Mouse (Mus musculus) right cerebral cortex, postnatal 4 days (tissue): ENCODE measurements around the gene Alk.

Experiments used
- DNase-seq: peaks from one replicate; pipeline ENCODE4 v3.0.0-alpha.2; 2022

Alk gene

DNA sequence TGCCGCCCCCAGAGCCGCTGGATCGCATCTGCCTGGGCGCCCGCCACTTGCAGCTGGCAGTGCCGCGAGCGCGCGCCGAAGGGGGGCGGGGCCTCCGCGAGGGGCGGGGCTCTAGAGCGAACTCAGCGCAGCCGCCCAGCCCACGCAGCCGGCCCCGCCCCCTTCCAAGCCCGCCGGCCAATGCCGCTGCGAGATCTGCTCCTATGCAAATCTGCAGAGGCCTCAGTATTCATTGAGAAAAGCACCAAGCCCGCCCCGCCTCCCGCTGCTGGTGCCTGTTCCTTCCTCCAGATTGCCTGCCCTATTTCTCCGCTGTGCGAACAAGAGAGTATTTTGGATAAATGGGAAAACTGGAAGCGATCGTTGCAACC is at the start of gene Alk:
TSS of gene Alk (minus strand) at position 18 of the 371 bp plus-strand sequence.
- peak; percentile 92 for DNase-seq

DNA sequence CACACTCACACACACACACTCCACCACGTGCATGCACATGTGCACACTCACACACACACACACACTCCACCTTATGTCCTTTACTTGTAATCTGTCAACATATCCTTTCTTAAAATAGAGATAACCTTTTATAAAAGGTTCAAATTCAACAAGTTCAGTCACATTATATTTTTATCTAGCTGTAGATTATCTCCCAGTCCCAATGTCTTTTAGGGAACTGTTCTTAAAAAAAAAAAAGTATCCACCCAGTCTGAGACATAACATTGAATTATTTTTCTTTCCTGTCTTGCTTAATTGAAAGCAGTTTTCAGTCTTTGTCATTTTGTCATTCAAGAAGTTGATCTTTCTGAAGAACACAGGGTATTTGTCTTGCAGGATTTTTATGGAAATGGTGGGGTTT is 48.4 kb upstream of the Alk start:
- DNase-seq = no peak

DNA sequence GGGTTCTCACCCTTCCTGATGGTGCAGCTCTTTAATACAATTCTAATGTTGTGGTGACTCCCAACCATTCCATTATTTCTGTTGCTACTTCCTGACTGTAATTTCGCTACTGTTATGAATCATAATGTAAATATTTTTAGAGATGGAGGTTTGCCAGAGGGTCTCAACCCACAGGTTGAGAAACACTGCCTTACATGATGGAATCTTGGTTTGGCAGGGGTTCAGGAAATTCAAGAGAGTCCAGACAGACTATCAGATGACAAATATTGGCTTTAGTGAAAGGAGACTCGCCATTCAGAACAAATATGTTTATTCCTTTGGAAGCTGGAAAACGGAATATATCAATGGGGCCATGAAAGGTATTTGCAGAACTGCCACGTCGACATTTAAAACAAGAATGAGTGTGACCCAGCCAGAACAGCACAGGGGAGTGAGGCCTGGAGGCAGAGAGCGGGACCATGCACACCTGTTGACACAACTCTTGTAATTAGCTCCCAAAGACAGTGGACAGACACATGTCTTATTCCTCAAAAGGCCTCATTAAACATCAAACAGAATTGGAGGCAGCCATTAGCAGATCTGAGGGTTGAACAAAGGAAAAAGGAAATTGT is 44.3 kb upstream of the Alk start:
- no peak for DNase-seq

DNA sequence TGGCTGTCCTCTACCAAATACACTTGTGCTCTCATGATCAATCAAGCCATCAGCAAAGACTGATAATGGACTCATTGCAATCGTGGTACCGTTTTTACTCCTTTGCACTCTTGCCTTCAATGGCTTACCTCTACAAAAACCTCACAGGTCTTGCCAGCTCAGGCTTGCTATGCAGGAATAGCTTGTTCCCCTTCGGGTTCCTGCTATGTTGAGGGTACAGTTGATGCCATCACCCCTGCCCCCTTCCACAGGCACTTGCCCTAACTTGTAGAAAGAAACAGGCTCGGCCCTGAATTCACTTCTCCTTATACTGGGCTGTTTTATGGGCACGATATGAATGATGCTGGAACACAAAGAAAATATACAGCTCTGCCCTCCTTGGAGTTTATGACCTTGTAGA is 41.7 kb upstream of the Alk start:
- DNase-seq = no peak

DNA sequence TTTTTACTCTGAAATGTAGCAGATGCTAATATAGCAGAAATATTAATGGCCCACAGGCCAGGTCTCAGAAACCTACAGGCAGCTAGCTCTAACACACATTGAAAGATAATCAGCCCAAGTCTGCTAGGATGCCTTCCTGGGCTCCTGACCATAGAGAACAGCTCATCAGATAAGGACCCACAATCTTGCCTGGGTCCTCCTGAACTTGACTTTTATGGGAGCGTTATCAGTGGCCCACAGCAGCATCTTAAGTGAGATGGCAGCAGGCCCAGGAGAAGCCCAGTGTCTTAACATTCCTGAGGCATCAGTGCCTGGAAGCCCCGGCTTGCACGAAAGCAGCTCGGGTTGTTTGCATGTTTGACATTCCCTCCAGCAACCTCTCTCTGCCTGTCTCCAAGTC is 35.7 kb upstream of the Alk start:
- no peak for DNase-seq

DNA sequence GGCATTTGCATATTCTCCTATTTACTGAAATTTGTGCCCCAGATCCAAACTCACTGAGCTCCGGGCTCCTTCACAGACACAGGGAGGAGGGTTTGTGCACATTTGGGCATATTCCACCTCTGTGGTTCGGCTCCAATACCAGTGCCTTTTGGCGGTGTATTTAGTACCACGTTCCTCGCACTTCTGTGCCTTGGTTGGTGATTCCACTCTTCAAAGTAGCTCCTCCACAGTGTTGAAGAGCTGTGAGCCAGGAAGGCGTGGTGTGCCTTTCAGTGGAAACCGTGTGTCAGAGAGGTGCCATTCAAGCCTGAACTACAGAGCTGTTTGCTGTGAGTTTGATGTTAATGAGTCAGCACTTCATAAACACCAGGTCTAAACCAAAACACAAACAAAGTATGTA is 35.0 kb upstream of the Alk start:
- DNase-seq = no peak

DNA sequence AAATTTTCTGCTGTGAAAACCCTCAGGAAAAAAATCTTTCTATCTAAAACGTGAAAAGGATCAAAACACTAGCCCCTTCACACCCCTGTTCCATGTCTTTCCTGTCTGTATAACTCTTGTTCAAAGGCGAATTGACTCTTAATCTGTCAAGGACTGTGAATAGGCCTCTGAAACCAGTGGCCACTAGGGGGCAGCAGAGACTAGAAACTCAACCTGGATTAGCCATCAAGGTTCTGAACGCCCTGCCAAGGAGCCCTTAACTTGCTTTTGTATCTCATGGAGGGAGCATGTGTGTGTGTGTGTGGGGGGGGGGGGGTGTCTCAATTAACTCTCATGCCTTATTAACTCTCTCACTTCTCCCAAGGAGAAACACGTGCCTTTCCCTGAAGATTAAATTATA is 1.8 kb upstream of the Alk start:
- DNase-seq = peak; percentile 98

DNA sequence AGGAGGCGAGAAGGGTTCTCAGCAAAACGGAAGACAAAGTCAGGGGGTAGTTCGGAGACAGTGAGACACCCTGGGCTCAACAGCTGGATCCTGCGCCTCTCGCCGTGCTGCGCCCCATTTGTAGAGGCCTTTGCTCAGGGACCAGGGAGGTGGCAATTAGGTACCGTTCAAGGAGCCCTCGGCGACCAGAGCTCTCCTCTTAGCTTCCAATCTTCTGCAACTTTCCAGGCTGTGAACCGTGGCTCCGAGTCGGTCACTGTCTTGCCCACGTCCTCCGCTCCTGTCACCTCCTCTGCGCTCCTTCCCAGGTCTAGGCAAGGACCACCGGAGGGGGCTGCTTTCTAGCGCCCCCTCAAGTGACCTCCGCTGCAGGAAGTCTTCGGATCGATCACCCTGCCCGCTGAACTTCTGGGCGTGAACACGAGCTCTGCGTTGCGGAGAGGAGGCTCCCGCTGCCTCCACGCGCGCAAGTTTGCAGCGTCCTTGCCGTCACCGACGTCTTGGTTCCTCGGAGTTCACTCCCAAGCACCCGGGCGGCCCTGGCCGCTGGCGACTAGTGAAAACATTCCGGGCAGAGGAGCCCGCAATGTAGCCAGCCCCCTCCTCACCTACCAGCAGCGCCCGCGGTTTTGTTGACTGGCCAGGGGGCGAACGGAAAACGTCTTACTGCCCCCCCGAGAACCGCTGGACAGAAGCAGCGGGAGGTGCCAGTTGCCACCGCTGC is 379 bp downstream of the Alk start:
- no peak for DNase-seq

DNA sequence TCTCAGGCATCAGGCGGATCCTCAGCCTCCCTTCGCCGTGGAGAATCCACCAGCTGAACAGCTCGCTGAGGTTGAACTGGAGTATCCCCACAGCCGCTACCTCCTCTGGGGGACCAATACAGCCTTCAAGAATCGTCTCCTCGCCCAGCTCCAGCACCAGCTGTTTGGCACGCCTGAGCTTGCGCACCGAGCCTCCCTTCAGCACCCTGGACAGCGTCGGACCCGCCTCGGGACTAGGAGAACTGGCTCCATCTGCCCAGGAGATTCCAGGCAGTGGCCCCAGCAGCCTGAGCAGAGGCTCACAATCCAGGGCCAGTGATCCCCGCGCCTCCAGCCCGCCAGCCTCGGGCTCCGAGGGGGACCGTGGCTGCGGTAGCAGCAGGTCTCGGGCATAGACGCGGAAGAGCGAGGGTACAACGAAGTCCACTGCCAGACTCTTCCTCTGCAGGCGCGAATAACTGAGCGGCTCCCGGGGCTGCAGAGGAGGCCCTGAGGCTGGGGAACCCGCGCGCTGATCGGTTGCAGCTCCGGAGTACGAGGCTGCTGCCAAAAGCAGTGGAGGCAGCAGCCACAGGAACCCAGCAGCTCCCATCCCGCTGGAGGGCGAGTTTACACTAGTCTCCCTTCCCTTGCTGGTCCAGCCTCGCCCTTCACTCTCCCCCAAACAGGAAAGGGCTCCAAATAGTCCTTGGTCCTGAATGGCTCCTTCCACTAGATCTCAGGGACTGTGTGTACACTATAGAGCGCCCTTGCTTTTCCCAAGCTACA is 1.1 kb downstream of the Alk start:
- DNase-seq = peak; percentile 70

DNA sequence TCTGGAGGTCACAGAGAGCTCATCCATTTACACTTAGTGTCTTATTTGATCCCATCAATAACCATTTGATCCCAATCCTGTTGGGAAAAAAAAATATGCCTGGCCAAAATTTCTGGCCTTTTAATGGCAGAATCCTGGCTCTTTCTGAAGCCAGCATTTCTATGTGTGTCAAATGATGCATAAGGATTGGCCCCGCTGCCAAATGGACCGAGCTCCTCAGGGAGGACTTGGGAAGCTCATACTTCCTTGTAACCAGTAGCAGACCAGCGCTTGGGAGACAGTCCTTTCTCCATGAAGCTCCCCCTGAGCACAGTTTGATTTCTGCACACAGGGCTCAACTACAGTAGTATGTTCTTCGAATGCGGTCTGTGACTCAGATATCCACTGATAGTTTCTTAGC is 3.6 kb downstream of the Alk start:
- DNase-seq = no peak

DNA sequence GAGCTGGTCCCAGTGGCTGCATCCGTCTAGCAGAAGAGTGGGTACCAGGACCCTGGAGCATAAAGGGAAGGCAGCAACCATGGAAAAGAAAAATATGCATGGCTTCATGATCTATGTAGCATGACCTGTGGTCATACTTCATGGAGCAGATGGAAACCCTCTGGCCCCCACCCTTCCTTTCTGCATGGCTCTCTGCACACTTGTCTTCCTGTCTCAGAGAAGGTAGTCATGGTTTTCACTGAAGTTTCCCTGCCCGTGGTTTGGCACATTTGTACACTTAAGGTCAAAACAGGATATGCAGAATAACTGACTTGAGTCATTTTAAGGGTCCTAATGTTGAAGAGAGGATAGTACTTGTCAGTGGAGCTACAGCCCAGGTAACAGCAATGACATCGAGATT is 16.8 kb downstream of the Alk start:
- DNase-seq = no peak

DNA sequence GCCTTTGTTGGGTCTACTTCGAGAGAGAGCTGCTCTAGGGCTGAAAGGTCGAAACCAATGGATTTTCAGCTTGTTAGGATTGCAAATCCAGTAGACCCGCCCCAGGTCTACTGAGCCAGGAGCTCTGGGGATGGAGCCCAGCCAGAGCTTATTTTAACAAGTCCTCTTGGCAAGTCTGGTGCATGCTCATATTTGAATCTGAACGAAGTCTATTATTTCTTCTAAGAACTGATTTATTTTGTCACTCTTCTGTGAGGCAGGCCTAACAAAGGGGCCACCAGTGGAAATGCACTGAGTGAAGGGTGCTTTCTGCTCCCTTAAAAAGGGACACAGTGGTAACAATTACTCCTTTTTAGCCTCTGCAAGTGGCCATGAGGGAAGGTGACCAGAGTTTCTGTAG is 24.3 kb downstream of the Alk start:
- DNase-seq = peak; percentile 31

DNA sequence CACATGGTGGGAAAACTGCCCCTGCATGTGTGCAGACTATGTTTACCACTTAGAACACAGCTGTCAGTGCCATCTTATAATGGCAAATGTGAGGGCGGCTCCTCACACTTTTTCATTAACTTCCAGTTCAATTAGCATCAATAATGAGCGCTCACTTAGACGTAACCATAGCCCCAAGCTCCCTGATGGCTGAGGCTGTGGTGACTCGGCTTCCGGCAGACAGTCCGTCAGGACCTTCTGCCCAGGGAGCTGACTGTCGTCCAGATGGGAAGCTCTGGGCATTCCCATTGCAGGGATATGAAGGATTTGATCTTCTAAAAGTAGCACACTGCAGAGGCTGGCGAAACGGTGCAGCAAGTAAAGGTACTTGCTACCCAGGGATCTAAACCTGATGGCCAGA is 25.1 kb downstream of the Alk start:
- DNase-seq = no peak

DNA sequence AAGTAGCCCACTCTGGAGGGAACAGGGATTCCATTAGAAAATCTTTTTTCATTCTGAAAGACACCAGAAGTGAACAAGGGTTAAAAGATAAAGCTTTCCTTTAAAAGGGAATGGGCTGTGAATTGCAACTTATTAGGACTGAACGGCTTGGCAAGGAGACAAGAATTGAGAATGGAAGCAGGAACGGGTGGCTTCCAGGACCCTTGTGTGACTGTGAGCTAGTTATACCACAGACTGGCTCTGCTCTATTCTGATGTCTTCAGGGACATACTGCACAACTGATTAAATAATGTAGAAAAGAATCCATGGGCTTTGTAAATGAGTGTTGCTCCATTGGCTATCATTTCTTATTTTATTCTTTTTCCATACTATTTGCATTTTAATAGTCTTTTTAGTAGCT is 33.0 kb downstream of the Alk start:
- no peak for DNase-seq

DNA sequence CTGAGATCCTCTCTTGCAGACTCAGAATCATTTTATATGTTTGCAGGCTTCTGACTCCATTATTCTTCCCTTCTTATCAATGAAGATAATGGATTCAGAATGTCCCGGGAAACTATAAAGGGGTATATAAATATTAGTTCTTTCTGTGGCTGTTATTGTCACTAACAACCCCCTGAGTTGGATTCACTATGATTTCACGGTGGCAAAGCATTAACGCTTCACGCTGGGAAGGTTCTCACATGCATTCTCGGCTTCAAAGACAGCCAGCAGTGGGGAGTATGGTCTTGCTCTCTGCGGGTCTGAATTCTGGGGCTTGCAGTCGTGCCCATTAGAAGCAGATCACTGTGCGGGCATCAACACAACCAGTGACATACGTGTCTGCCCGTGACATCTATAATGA is 34.9 kb downstream of the Alk start:
- DNase-seq = no peak

DNA sequence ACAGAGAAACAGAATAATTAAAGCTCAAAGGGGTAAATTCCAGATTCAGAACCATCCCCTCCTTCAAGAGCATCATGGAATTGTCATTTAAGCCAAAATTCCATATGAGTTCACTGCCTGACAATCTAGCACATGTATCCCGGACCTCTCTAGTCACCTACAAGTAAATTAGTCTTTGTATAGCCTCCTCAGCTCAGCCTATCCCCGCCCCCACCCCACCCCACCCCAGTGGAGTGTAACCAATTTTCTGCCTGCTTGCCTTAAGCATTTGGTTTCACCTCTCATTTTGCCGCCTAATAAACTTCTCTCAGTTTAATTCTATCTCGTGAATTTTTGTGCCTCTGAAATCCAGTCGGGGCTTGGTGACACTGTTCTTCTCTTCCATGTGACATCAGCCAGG is 41.0 kb downstream of the Alk start:
- no peak for DNase-seq

DNA sequence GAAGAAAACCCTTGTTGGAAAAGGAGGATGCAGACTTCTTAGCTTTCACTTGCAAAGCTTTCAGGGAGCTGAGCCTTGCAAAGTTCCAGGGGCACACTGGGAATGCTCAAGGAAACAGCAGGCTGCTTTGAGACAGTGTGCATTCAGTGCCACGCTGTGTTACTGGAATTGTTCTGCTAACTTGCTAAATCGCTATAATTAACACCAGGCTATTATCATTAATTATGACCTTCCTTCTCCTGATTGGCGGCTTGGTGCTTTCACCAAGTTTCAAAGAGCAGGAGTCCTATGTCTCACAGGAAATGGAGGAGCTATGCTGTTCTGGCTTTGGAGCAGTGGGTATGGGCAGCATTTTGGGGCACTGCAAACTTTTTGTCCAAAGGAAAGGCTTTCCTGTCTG is 43.0 kb downstream of the Alk start:
- no peak for DNase-seq

DNA sequence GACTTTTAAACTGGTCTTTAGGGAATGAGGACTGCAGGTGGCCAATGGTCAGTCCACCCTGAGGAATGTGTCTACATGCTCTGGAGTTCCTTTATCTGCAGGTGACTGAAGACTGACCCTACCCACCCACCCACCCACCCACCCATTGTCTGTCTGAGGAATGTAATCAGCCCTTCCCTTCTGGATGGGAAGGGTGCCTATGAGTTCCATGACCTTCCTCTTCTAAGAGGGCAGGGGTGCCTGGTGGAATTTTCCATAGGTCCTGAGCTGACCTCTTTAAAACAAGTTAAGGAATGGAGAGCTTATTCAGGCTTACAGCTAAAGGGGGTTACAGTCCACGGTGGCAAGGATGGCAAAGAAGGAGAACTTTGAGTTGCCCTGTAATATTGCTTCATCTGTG is 43.7 kb downstream of the Alk start:
- DNase-seq = no peak

DNA sequence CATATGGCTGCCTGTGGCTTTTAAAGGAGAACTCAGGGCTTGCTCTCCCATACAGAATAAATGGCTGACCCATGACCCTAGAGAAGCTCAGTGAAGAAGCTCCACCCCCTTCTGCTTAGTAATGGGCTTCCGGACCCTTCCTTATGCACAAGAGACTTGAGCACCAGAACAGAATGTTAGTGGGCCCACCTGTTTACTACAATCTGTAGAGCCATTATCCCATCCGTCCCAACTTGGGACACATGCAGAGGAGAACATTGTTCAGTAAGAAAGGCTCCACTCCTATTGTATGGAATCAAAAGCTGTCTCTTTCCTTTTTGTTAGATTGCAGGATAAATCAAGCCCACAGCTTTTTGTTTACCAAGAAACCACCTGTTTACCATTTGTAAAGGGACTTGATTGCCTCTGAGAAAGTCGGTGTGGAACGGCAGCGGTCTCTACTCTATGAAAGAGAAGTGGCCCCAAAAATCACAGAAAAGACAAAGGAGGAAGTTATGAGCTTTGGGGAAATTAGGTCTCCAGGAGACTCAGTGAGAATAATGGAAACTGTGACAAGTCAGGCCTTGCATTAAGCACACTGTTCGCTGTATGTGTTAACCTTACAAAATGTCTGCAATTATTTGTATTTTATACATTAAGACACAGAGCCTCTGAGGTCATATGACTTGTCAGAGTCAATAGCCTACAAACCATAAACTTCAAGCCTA is 47.2 kb downstream of the Alk start:
- no peak for DNase-seq

DNA sequence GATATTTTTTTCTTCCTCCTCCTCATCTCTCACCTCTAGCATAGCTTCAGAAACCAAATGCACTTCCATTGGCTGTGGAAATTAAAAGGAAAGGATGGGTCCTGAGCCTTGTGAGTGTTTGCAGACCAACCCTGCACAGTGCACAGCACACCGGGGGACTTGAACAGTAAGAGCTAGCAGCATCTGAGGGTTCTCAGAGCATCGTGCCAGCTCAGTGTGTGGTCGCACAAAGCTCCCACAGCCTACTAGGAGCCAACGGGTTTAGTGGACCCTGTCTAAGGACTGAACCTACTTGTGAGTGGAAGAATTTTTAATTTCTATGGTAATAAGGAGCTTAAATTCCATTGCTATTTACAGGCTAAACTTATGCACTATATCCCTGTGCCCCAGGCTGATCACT is 58.2 kb downstream of the Alk start:
- no peak for DNase-seq

DNA sequence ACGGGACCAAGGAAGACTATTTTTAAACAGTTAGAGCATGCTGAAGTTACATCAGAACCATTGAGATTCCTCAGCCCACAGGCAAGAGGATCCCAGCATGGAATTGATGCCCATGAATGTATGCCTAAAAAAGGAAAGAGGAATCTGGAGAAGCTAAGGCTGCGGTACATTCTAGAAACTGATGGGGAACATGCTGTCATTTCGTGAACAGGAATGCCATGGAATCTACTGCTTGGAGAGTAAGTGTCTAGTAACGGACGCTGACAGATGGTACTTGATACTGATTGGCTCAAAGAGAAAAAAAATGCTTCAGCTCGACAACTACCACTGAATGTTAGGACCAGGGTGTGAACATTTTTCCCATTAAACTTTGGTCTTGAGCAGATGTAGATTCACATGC is 69.1 kb downstream of the Alk start:
- DNase-seq = no peak

DNA sequence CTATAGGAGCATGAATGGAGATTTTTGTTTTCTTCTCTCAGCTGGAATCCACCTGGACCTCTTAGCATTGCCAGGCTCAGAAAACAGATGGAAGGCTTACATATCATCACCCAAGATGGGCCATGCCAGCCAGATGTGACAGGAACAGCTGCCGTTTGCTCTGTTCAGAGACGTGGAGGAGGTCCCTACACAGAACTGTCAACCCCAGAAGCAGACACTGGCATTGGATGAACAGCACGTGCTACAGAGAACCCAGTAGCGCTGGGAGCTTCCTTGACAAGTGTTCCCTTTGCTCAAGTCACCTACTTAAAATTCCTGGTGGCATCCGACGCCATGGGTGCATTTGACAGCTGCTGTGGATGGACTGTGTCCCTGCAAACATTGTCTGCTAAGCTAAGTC is 72.2 kb downstream of the Alk start:
- no peak for DNase-seq

DNA sequence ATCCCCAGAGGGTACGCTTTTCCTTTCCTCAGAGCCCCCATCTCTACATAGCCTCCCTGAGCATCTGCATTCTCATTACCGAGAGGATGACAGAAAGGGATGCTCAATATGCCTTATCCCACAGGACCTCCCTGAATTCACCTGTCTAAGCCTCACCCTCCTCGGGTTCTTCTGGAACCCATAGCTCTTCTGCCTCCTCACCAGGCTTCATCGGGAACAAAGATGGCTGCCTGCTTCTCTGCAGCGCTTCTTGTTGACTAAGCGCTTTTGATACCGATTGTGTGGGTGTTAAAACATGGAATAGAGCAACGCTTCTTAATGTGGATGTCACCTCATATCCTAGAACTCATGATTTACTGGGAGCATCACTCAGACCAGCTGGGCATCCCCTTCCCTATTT is 75.9 kb downstream of the Alk start:
- DNase-seq = no peak

DNA sequence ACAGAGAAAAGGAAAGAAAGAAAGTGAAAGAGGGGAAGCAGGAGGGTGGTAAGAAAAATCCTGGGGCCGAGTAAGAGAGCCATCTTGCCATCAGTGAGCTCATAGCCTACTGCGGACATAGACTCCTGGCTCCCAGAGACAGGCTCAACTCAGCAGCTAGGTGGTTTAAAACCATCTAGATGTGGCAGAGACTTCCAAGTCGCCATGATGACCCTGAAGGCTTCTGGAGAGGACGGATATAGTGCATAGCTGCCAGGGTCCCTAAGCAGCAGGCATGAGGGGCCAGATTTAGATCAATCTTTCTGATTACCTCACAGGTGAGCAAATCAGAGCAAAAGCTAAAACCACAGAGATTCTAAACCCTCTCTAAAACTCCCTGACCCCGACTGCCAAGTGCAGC is 76.9 kb downstream of the Alk start:
- DNase-seq = no peak
